ENCODE assay signal across 25 mouse cellular contexts in the genomic region with DNA sequence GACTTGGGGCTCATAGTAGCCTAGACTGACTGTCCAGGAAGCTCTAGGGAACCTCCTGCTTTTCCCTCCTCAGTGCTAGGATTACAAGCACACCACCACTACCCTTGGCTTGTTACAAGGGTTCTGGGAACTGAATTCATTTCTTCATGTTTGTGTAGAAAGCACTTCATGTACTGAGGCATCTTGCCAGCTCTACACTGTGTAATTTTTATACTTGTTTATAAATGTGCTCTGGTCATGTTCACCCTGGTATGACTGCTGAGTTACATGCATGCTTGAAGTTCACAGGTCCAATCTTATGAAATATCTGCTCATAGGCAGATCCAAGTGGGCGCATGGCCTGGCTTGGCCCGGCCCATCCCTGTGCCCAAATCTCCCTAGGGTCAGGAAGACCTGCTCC. TPM values are rescaled to one million over a fixed set of nuclear protein-coding genes. Genes with fewer than 3 reads are reported as not detected.
DNase-seq lines count a peak whose midpoint lies in the region; ATAC-seq and TF ChIP-seq lines count a peak whose summit lies in the region.
"Had no signal": no experiment of that assay in that cellular context is flagged by ENCODE, and none has a peak within 500 bp of the region (broad histone marks: within the 10 kb centered on the region; RNA-seq: fewer than 3 reads in every experiment).

No protein-coding gene starts in this region.

- ATAC-seq in liver, embryonic 12.5 days = no peak
- ATAC-seq: forebrain, embryonic 14.5 days; forebrain, postnatal 0 days; hindbrain, postnatal 0 days had no signal

- H3K27ac ChIP-seq in liver, adult 2 months (replicated peaks; ENCODE audit: insufficient read depth, low read depth, low read length) = no peak overlapping the region
- H3K27ac ChIP-seq in liver, embryonic 12.5 days = no peak overlapping the region
- H3K27ac ChIP-seq: gastrocnemius, adult 2 months; heart, embryonic 15.5 days; hindbrain, embryonic 14.5 days; hindbrain, postnatal 0 days had no signal

- H3K4me3 ChIP-seq in liver, adult 2 months (ENCODE audit: insufficient read depth, low read depth, low read length) = no peak overlapping the region
- no peak overlapping the region for H3K4me3 ChIP-seq in liver, embryonic 12.5 days
- H3K4me3 ChIP-seq: forebrain, embryonic 10.5 days; gastrocnemius, adult 2 months; heart, embryonic 12.5 days; heart, embryonic 15.5 days had no signal

- no peak for TF ChIP-seq POLR2A in liver, adult 2 months (IDR thresholded peaks at IDR 0.05; ENCODE audit: extremely low read depth, insufficient read depth, low read length)

- H3K9ac ChIP-seq in liver, adult 2 months (ENCODE audit: low read depth, low read length) = no peak overlapping the region
- H3K9ac ChIP-seq in liver, embryonic 12.5 days = no peak overlapping the region
- H3K9ac ChIP-seq: forebrain, postnatal 0 days; heart, embryonic 12.5 days; heart, embryonic 15.5 days; hindbrain, embryonic 14.5 days had no signal

- no peaks in the 10 kb centered on the region for H3K9me3 ChIP-seq in liver, embryonic 12.5 days (replicated peaks)
- H3K9me3 ChIP-seq: forebrain, embryonic 10.5 days; G1E; heart, embryonic 12.5 days; heart, embryonic 15.5 days had no signal

- H3K27me3 ChIP-seq in liver, adult 2 months (ENCODE audit: control insufficient read depth, insufficient read depth, low read length) = no peaks in the 10 kb centered on the region
- H3K27me3 ChIP-seq in liver, embryonic 12.5 days (replicated peaks) = no peaks in the 10 kb centered on the region; the same call in 1 of the 2 replicates
- H3K27me3 ChIP-seq: heart, embryonic 12.5 days; heart, embryonic 15.5 days had no signal

- H3K79me2 ChIP-seq in liver, adult 2 months (ENCODE audit: control insufficient read depth, insufficient read depth, low read length) = no peaks in the 10 kb centered on the region

- H3K4me2 ChIP-seq in liver, embryonic 12.5 days = no peak overlapping the region
- H3K4me2 ChIP-seq: heart, embryonic 12.5 days; heart, embryonic 15.5 days; hindbrain, embryonic 14.5 days had no signal

- peak; percentile 52 for DNase-seq in liver, adult 2 months (ENCODE audit: extremely low read depth, low read depth, low spot score)
- DNase-seq in lung, postnatal 25 days (ENCODE audit: low spot score) = peak; percentile 54
- no peak for DNase-seq in lung, postnatal 4 days
- DNase-seq in adipocyte (ENCODE audit: low spot score) = peak; percentile 42
- no peak for DNase-seq in urinary bladder, adult 2 months (ENCODE audit: low spot score)
- no peak for DNase-seq in cerebellum, adult 11 months
- DNase-seq: adrenal gland, adult 8-10 months; adrenal gland, postnatal 25 days; B cell, adult 2 months; cerebellum, adult 18-20 months; cerebellum, adult 9-10 months; cerebellum, postnatal 14 days; forebrain, postnatal 0 days; gastrocnemius, adult 2 months; gastrocnemius, postnatal 14 days; heart, adult 11 months; heart, postnatal 14 days had no signal

- 38% methylated on average over 2 of the region's 2 CpGs for WGBS in liver, adult 2 months
- WGBS in liver, embryonic 12.5 days (ENCODE audit: insufficient replicate concordance) = 73% methylated on average over 2 of the region's 2 CpGs

- no peaks in the 10 kb centered on the region for H3K36me3 ChIP-seq in liver, adult 2 months (ENCODE audit: control insufficient read depth, insufficient read depth, low read length)
- H3K36me3 ChIP-seq in liver, embryonic 12.5 days = peaks cover 2% of the 10 kb centered on the region; the same call in 1 of the 2 replicates
- H3K36me3 ChIP-seq: heart, embryonic 12.5 days; heart, embryonic 15.5 days had no signal

- H3K4me1 ChIP-seq in liver, adult 2 months (ENCODE audit: control insufficient read depth, insufficient read depth, low read length) = no peaks in the 10 kb centered on the region
- no peaks in the 10 kb centered on the region for H3K4me1 ChIP-seq in liver, embryonic 12.5 days

- TF ChIP-seq CTCF in liver, adult 2 months (IDR thresholded peaks at IDR 0.05; ENCODE audit: low read depth, low read length) = no peak

RNA-seq across cellular contexts. Expression of a gene that starts 22.0 kb away (rescaled TPM):
- 2.3 and 2.5 TPM in 2 replicates for total RNA-seq in liver, adult 2 months (2014; rRNA removed)
- polyA plus RNA-seq in liver, adult 2 months (2012; rRNA removed) = 8.0 and 8.7 TPM in 2 replicates
- polyA plus RNA-seq in liver, embryonic 12.5 days (2016; fragmentation: Nextera tagmentation; extraction: Ambion mirVana) = 7.7 and 8.0 TPM in 2 replicates
- polyA plus RNA-seq in urinary bladder, adult 2 months (2012; rRNA removed) = 9.3 and 9.4 TPM in 2 replicates

RNA-seq across cellular contexts. Expression of a gene that starts 50.8 kb away (rescaled TPM):
- 14.5 and 15.4 TPM in 2 replicates for total RNA-seq in liver, adult 2 months (2014; rRNA removed)
- polyA plus RNA-seq in liver, adult 2 months (2012; rRNA removed) = 17.1 and 22.0 TPM in 2 replicates
- polyA plus RNA-seq in liver, embryonic 12.5 days (2016; fragmentation: Nextera tagmentation; extraction: Ambion mirVana) = 29.1 and 29.9 TPM in 2 replicates
- 34.3 and 35.0 TPM in 2 replicates for polyA plus RNA-seq in urinary bladder, adult 2 months (2012; rRNA removed)

Comparison
In these comparisons a context has a peak if more than half of its experiments do, and no peak if none do; other contexts are left out.
1. DNase-seq: peak in liver, adult 2 months (single experiment), lung, postnatal 25 days (single experiment) and adipocyte (single experiment); none in lung, postnatal 4 days (0 of 2), urinary bladder, adult 2 months (single experiment) and cerebellum, adult 11 months (single experiment).